Mouse (Mus musculus): ENCODE measurements at regions not wholly inside any gene's neighbourhood (a gene's known extent, or its start where the extent isn't known, plus 50 kb on each side); places are given as distances from the start of the nearest gene placed in this dataset.

DNA sequence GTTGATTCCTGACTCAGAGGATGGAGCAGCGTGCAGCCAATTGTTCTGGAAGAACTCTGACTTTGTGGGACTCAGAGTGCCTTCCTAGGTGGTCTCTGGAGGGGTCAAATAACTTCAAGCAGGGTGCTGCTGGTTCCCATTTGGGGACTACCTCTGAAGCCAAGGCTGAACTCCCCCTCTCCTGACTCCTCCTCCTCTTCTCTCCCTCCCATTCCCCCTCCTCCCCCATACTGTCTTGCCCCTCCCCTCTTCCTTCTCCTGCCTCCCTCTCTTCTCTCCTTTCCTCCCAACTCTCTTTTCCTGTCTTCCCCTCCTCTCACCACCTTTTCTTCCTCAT, 632.1 kb downstream of the Zfp706 start:
- Histone ChIP-seq H3K27me3 (peaks cover 43% of the 10 kb centered on the region), H3K9ac (no peak overlapping the region), H3K9me3 (no peaks in the 10 kb centered on the region), H3K4me3 (replicated peaks) (peak overlapping the region; percentile 39), H3K27ac (no peak overlapping the region), H3K4me2 (peak overlapping the region; percentile 71), H3K36me3 (replicated peaks) (no peaks in the 10 kb centered on the region), H3K4me1 (peaks cover 19% of the 10 kb centered on the region)
- ATAC-seq (ENCODE audit: low FRiP score) = no peak
- 0% methylated on average over 1 of the region's 1 CpGs for WGBS

DNA sequence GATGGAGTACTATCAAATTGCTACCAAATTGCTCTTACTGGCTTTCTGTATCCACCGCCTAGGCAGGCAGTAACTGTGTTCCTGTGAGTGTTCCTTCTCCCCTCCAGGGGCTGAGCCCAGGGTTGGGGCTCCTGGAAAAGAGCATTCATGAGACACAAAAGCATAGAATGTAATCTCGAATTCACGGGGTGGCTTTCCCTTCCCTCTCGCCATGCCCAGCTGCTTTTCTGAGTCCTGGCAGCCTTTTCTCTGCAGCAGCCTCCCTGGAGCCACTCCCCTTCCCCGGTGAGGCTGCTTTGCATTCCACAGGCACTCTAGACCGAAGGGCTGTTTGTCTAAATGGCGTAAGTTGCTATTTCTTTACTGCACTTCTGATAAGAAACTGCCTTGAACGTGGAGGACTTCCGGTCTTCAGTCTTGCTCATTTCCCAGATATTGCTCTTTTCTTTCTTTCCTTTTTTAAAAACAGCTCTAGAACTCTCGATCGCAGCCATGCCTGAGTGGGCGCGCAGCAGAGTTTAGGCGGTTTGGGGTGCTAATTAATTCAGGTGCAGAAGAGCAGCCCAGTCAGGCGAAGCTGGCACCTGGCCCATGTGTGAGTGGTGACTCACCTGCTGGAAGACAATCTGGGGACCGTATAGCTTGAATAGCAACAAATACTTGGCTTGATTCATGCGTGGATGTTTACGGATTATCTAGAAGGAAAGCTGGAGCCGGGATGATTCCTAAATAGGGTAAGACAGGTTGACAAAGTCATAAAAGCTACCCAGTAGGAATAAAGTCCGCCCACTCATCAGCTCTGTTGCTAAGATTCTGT, 632.6 kb downstream of the Zfp706 start:
- Histone ChIP-seq H3K9ac (peak overlapping the region; percentile 55), H3K4me2 (peak overlapping the region; percentile 71), H3K4me1 (peaks cover 19% of the 10 kb centered on the region), H3K4me3 (replicated peaks) (peak overlapping the region; percentile 39), H3K9me3 (no peaks in the 10 kb centered on the region), H3K36me3 (replicated peaks) (no peaks in the 10 kb centered on the region), H3K27ac (no peak overlapping the region), H3K27me3 (peaks cover 42% of the 10 kb centered on the region)
- WGBS = under 1% methylated on average over 20 of the region's 20 CpGs
- peak; percentile 64 for ATAC-seq (ENCODE audit: low FRiP score)

DNA sequence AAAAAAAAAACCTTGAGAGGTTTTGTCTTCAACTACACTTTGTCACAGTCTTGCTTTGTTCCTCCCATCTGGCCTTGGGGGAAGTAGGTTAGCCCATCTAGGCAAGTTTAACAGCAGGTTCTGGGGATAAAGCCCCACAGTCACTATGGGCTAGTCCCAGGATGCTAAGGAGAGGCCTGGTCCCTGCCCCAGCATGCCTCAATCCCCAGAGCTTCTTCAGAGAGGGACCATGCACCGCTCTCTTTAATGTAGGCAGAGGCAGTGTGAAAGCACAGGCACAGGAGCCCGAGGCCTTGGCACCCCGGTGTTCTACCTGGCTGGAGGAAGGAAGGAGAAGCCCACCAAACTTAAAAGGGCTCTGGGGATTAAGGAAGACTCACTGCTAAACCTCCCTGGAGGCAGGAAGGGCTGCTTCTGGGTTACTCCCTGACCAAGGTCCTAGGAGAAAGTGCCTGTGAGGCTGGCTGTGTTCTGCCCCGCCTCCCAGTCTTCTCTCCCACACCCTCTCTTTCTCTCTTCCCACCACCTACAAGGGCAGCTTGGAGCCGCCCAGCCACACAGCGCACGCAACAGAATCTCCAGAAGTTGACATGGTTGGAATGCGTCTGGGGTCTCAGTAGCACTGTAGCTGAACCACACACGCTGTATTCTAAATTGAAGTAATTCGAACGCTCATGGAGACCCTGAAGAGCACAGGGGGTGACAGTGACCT, 633.5 kb downstream of the Zfp706 start:
- ATAC-seq (ENCODE audit: low FRiP score) = no peak
- peaks cover 42% of the 10 kb centered on the region for H3K27me3 ChIP-seq
- H3K4me1 ChIP-seq = peaks cover 19% of the 10 kb centered on the region
- H3K36me3 ChIP-seq (replicated peaks) = no peaks in the 10 kb centered on the region
- no peaks in the 10 kb centered on the region for H3K9me3 ChIP-seq
- H3K27ac ChIP-seq = no peak overlapping the region
- 3% methylated on average over 11 of the region's 11 CpGs for WGBS
- H3K4me3 ChIP-seq (replicated peaks) = peak overlapping the region; percentile 39
- peak overlapping the region; percentile 55 for H3K9ac ChIP-seq
- peak overlapping the region; percentile 71 for H3K4me2 ChIP-seq

DNA sequence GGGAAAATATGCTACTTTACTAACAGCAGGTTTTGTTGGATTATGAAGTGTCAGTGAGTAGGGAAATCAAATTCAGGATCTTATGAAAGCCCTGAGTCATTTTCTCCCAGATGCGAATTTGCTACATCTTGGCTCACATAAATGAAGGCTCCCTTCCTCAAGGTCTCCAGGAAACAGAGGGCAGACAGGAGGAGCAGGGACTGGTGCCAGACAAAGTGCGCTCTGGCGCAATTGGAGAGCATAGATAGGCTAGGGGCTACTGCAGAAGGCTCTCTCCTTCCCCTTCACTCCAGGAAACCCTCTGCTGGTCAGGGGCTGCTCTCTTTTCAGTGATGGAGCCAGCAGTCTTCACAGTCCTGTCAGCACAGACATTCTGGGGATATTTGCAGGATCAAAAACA, 634.1 kb downstream of the Zfp706 start:
- 40% methylated on average over 3 of the region's 3 CpGs for WGBS
- Histone ChIP-seq H3K9me3 (no peaks in the 10 kb centered on the region), H3K9ac (no peak overlapping the region; the same call in 1 of the 2 replicates), H3K27ac (no peak overlapping the region), H3K4me2 (no peak overlapping the region), H3K36me3 (replicated peaks) (no peaks in the 10 kb centered on the region), H3K27me3 (peaks cover 40% of the 10 kb centered on the region), H3K4me3 (replicated peaks) (no peak overlapping the region), H3K4me1 (peaks cover 19% of the 10 kb centered on the region)
- ATAC-seq (ENCODE audit: low FRiP score) = no peak

DNA sequence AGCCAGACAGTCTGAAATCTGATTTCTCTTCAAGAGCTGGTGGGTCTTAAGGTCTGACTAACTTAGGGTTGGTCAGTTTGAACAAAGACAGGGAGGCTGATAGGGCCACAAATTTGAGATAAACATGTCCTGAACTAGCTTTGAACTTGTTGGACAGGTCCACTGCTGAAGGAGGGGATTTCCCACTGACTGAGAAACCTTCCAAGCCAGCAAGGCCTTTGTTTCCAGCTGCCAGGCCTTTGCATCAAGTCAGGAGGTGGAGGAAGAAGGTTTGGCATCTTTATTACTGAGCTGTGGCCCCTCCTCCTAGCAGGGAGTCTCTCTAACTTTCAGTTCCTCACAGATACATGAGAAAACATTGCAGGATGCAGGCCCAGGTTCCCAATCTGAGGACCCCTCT, 636.2 kb downstream of the Zfp706 start:
- no peaks in the 10 kb centered on the region for H3K9me3 ChIP-seq
- no peaks in the 10 kb centered on the region for H3K36me3 ChIP-seq (replicated peaks)
- no peak overlapping the region for H3K9ac ChIP-seq
- no peak overlapping the region for H3K4me3 ChIP-seq (replicated peaks)
- peaks cover 19% of the 10 kb centered on the region for H3K4me1 ChIP-seq
- no peak overlapping the region for H3K27ac ChIP-seq
- ATAC-seq (ENCODE audit: low FRiP score) = no peak
- peaks cover 29% of the 10 kb centered on the region for H3K27me3 ChIP-seq
- H3K4me2 ChIP-seq = no peak overlapping the region

DNA sequence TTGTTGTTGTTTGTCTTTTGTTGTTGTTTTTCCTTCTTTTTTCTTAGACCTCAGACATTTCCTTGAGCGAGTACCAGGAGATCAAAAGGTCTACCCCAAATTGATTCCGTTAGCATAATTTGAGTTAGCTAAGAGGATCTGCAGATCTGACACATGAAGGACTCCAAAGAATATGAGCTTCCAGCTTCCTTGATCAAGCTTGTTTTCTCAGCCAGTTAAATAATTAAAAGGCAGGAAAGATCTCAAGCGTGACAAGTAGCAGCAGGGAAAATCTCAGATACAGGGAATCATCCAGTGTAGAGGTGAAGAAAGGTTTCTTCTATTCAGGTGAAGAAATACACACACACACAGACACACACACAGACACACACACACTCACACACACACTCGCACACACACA, 636.7 kb downstream of the Zfp706 start:
- Histone ChIP-seq H3K9ac (no peak overlapping the region), H3K4me3 (replicated peaks) (no peak overlapping the region), H3K4me2 (no peak overlapping the region), H3K27me3 (peaks cover 24% of the 10 kb centered on the region), H3K4me1 (peaks cover 19% of the 10 kb centered on the region), H3K9me3 (no peaks in the 10 kb centered on the region), H3K36me3 (replicated peaks) (no peaks in the 10 kb centered on the region), H3K27ac (no peak overlapping the region)
- WGBS = 82% methylated on average over 4 of the region's 4 CpGs
- no peak for ATAC-seq (ENCODE audit: low FRiP score)

DNA sequence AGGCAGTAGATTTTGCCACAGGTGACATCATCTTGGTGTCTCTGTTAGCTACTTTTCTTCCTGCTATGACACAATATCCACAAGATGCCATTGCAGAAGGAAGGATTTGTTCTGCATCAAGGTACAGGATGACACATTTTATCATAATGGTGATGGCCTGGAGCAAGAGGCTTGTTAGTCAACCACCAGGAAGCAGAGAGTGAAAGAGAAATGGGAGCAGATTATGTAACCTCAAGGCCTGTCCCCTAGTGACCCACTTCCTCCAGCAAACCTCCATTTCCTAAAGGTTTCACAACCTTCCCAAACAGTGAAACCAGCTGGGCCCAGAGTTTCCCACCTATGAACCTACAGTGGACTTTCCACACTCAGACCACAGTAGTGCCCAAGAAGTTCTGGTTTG, 640.3 kb downstream of the Zfp706 start:
- no peak for ATAC-seq (ENCODE audit: low FRiP score)
- H3K9ac ChIP-seq = no peak overlapping the region
- H3K4me3 ChIP-seq (replicated peaks) = no peak overlapping the region
- H3K4me2 ChIP-seq = no peak overlapping the region
- H3K4me1 ChIP-seq = no peaks in the 10 kb centered on the region
- no peaks in the 10 kb centered on the region for H3K9me3 ChIP-seq
- no peaks in the 10 kb centered on the region for H3K36me3 ChIP-seq (replicated peaks)
- no peaks in the 10 kb centered on the region for H3K27me3 ChIP-seq
- H3K27ac ChIP-seq = no peak overlapping the region

DNA sequence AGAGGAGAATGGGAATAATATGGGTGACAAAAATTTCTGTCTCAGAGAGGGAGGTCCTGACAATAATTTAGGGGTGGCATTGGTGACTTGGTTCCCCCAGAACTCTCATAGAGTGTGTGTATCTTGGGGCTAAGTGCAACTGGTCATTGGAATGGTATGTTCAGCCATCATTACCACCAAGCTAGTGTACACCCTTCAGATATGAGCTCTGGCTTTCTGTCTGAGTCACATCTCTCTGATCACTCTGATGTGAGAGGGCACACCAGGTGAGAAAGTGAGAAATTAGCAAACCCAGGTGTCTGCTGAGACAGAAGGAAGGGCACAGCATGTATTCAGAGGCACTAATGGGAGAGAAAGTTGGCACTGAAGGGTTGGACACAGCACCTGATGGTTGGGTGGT, 642.8 kb downstream of the Zfp706 start:
- Histone ChIP-seq H3K27ac (no peak overlapping the region), H3K4me1 (peaks cover 9% of the 10 kb centered on the region), H3K27me3 (no peaks in the 10 kb centered on the region), H3K4me2 (no peak overlapping the region), H3K36me3 (replicated peaks) (no peaks in the 10 kb centered on the region), H3K9me3 (no peaks in the 10 kb centered on the region), H3K4me3 (replicated peaks) (no peak overlapping the region), H3K9ac (no peak overlapping the region)
- no peak for ATAC-seq (ENCODE audit: low FRiP score)

DNA sequence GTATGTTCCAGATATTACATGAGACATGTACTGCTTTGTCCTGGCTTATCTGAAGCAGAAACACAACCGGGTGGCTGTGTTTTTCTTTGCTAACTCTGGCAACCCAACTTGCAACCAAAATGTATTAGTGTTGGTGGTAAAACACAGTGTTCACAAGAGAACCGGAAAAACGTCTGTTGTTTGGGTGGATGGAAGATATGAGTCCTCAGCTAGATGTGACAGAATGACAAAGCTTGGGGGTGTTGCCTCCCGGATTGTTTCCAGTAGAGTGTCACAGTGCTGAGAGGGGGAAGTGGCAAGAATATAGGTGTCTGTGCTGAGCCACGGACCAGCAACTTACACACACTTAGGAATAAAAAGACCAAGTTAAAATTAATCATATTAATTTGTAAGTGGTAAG, 643.5 kb downstream of the Zfp706 start:
- WGBS = 85% methylated on average over 5 of the region's 5 CpGs
- H3K27ac ChIP-seq = no peak overlapping the region
- H3K9ac ChIP-seq = no peak overlapping the region
- no peak for ATAC-seq (ENCODE audit: low FRiP score)
- H3K4me3 ChIP-seq (replicated peaks) = no peak overlapping the region
- H3K9me3 ChIP-seq = no peaks in the 10 kb centered on the region
- no peak overlapping the region for H3K4me2 ChIP-seq
- H3K4me1 ChIP-seq = peaks cover 9% of the 10 kb centered on the region
- H3K36me3 ChIP-seq (replicated peaks) = no peaks in the 10 kb centered on the region
- H3K27me3 ChIP-seq = no peaks in the 10 kb centered on the region

DNA sequence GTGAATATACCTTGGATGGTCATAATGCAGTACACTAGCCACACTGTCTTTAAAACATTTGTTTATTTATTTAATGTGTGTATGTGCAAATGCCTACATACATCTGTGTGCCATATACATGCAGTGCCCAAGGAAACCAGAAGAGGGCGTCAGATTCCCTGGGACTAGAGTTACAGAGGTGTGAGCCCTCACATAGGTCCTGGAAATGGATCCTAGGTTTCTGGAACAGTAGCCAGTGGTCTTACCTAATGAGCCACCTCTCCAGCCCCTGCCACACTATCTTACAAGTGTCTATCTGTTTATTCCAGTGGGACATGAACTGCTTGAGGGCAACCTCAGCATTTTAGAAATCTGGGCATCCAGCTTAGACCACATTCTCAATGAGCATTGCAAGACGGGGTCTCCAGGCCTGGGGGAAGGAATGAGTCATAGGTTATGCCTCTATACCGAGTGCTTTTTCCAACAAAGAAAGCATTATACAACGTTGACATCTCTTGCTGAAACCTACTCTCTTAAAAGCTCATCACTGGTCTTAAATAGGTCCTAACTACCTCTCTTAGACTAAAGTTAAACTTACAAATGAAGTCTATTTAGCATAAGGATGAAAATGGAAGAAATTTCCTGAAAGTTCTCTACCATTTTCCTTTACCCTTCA, 644.5 kb downstream of the Zfp706 start:
- H3K4me1 ChIP-seq = peaks cover 9% of the 10 kb centered on the region
- no peaks in the 10 kb centered on the region for H3K9me3 ChIP-seq
- H3K4me3 ChIP-seq (replicated peaks) = no peak overlapping the region
- H3K27ac ChIP-seq = no peak overlapping the region
- no peak overlapping the region for H3K4me2 ChIP-seq
- no peaks in the 10 kb centered on the region for H3K27me3 ChIP-seq
- H3K9ac ChIP-seq = no peak overlapping the region
- WGBS = 69% methylated on average over 4 of the region's 4 CpGs
- no peak for ATAC-seq (ENCODE audit: low FRiP score)
- H3K36me3 ChIP-seq (replicated peaks) = no peaks in the 10 kb centered on the region

DNA sequence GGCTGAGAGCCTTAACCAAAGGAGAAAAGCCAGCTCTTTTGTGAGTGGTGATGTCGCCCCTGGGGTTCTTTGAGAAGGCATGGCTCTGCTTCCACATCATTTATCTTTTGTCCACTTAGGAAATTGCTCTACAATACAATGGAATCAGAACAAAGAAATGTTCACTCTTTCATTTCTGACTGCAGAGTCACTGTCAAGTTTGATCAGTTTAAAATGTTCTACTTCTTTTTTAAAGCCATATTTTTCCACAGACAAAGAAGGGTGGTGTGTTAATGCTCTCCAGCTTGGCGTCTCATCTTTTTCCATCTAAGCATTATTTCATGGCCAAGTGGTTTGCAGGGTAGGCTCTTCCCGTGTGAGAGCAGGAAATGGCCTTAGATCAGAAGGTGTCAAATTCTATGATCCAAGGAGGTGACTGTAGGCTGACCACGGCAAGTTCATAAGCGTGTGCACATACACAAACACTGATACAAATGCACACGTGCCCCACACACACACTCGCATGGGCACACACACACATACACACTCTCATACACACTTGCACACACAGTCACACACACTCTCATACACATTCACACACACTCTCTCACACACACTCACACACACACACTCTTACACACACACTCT, 645.9 kb downstream of the Zfp706 start:
- H3K4me1 ChIP-seq = peaks cover 9% of the 10 kb centered on the region
- no peak overlapping the region for H3K4me2 ChIP-seq
- no peak overlapping the region for H3K9ac ChIP-seq
- H3K4me3 ChIP-seq (replicated peaks) = no peak overlapping the region
- no peaks in the 10 kb centered on the region for H3K9me3 ChIP-seq
- no peak overlapping the region for H3K27ac ChIP-seq
- no peak for ATAC-seq (ENCODE audit: low FRiP score)
- no peaks in the 10 kb centered on the region for H3K36me3 ChIP-seq (replicated peaks)
- H3K27me3 ChIP-seq = no peaks in the 10 kb centered on the region
- 56% methylated on average over 7 of the region's 7 CpGs for WGBS

DNA sequence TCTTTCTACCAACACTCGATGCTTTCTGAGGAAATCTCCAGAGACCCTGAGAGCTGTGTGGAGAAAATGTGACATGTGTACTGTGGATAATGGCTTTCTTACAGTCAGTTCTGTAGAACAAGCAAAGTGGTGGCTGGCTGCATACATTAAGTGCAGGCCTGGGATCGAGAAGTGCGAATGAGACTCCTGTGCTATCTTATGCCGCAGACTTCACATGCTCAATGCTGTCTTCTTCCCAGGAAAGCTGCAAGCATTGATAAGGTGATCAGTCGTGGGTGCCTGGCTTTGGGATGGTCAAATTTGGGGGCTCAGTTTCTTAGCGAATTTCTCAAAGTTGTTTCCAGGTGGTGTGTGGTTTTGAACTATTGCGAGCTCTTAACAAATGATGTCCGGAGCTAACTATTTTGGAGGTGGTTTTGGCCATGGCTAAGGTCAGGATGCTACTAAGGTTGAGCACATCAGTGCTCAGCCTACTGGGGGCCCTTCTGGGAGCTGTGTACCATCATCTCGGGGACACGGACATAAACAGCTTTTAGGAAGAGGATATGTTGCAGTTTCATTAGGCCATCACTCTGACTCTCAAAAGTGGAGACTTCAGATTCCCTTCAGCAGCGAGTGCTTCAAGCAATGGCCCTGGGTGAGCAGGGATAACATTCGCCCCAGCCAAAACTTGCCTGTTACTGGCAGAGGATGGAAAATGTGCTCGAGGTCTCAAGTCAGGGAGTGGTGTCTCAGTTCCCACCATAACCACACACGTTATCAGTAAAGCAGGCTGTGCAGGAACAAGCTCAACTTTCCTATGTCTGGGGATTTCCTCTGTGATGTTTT, 646.7 kb downstream of the Zfp706 start:
- H3K4me2 ChIP-seq = no peak overlapping the region
- no peaks in the 10 kb centered on the region for H3K36me3 ChIP-seq (replicated peaks)
- no peaks in the 10 kb centered on the region for H3K27me3 ChIP-seq
- peaks cover 9% of the 10 kb centered on the region for H3K4me1 ChIP-seq
- WGBS = 69% methylated on average over 14 of the region's 14 CpGs
- no peak overlapping the region for H3K27ac ChIP-seq
- ATAC-seq (ENCODE audit: low FRiP score) = no peak
- H3K4me3 ChIP-seq (replicated peaks) = no peak overlapping the region
- H3K9ac ChIP-seq = no peak overlapping the region
- H3K9me3 ChIP-seq = no peaks in the 10 kb centered on the region
